Mouse (Mus musculus) kidney, adult 11 months (tissue): ENCODE results near the gene Taar8a.
"Not testable (repeated sequence)": the region's sequence is repeated elsewhere in the genome, so short reads cannot be mapped to it uniquely, and the experiment has no call there.

Source experiments
- DNase-seq: peaks from one replicate; pipeline ENCODE4 v3.0.0; 2022

Taar8a gene

GRCm38 (mm10) chr10:24076200-24076599 is at the start of gene Taar8a:
Gene Taar8a, plus strand, starts transcription at chr10:24076500.
- DNase-seq: not testable (repeated sequence)

GRCm38 (mm10) chr10:24026922-24027321 is 49.4 kb upstream of the Taar8a start, which contains the start of gene Taar7d:
Gene Taar7d, plus strand, starts transcription at chr10:24027222.
- no peak for DNase-seq

- no peak for DNase-seq
Observed at GRCm38 (mm10) chr10:24031347-24031746, 45.0 kb upstream of the Taar8a start.

- DNase-seq: no peak
Observed at GRCm38 (mm10) chr10:24037314-24037713, 39.0 kb upstream of the Taar8a start, which contains the start of gene Taar7e. Gene Taar7e, plus strand, starts transcription at chr10:24037614.

- DNase-seq: no peak
Observed at GRCm38 (mm10) chr10:24040120-24040869, 36.0 kb upstream of the Taar8a start.

- no peak for DNase-seq
Observed at GRCm38 (mm10) chr10:24049210-24049609, 27.1 kb upstream of the Taar8a start, which contains the start of gene Taar7f. Gene Taar7f, plus strand, starts transcription at chr10:24049510.

- DNase-seq: no peak
Observed at GRCm38 (mm10) chr10:24052039-24052438, 24.3 kb upstream of the Taar8a start.

- DNase-seq: no peak
Observed at GRCm38 (mm10) chr10:24058986-24059385, 17.3 kb upstream of the Taar8a start.

- DNase-seq: not testable (repeated sequence)
Observed at GRCm38 (mm10) chr10:24074751-24075150, 1.5 kb upstream of the Taar8a start.

- DNase-seq: no peak
Observed at GRCm38 (mm10) chr10:24080166-24080565, 3.9 kb downstream of the Taar8a start.

GRCm38 (mm10) chr10:24085936-24086335 is 9.6 kb downstream of the Taar8a start:
- DNase-seq: no peak

- DNase-seq: no peak
Observed at GRCm38 (mm10) chr10:24086555-24086954, 10.3 kb downstream of the Taar8a start.

- DNase-seq: no peak
Observed at GRCm38 (mm10) chr10:24087168-24087567, 10.9 kb downstream of the Taar8a start.

- no peak for DNase-seq
Observed at GRCm38 (mm10) chr10:24092194-24092593, 15.9 kb downstream of the Taar8a start, which contains the start of gene Taar8b. Gene Taar8b, minus strand, starts transcription at chr10:24092294.

GRCm38 (mm10) chr10:24097010-24097409 is 20.7 kb downstream of the Taar8a start:
- DNase-seq: not testable (repeated sequence)

- not testable (repeated sequence) for DNase-seq
Observed at GRCm38 (mm10) chr10:24101812-24102211, 25.5 kb downstream of the Taar8a start, which contains the start of gene Taar8c. Gene Taar8c, minus strand, starts transcription at chr10:24101912.

GRCm38 (mm10) chr10:24103299-24103698 is 27.0 kb downstream of the Taar8a start:
- not testable (repeated sequence) for DNase-seq

GRCm38 (mm10) chr10:24107747-24108146 is 31.4 kb downstream of the Taar8a start:
- DNase-seq: no peak

GRCm38 (mm10) chr10:24108236-24108635 is 31.9 kb downstream of the Taar8a start:
- no peak for DNase-seq

- not testable (repeated sequence) for DNase-seq
Observed at GRCm38 (mm10) chr10:24109434-24109833, 33.1 kb downstream of the Taar8a start, which contains the start of gene Taar9. Gene Taar9, minus strand, starts transcription at chr10:24109534.

- no peak for DNase-seq
Observed at GRCm38 (mm10) chr10:24111116-24111778, 34.9 kb downstream of the Taar8a start.
